Mouse (Mus musculus): ENCODE data around the gene Cblc. TPM values are rescaled to one million over a fixed set of nuclear protein-coding genes. Genes with fewer than 3 reads are reported as not detected.

The Cblc gene
- polyA plus RNA-seq (2016; fragmentation: Nextera tagmentation; extraction: Ambion mirVana): 4.4 and 4.8 TPM in 2 replicates

DNA sequence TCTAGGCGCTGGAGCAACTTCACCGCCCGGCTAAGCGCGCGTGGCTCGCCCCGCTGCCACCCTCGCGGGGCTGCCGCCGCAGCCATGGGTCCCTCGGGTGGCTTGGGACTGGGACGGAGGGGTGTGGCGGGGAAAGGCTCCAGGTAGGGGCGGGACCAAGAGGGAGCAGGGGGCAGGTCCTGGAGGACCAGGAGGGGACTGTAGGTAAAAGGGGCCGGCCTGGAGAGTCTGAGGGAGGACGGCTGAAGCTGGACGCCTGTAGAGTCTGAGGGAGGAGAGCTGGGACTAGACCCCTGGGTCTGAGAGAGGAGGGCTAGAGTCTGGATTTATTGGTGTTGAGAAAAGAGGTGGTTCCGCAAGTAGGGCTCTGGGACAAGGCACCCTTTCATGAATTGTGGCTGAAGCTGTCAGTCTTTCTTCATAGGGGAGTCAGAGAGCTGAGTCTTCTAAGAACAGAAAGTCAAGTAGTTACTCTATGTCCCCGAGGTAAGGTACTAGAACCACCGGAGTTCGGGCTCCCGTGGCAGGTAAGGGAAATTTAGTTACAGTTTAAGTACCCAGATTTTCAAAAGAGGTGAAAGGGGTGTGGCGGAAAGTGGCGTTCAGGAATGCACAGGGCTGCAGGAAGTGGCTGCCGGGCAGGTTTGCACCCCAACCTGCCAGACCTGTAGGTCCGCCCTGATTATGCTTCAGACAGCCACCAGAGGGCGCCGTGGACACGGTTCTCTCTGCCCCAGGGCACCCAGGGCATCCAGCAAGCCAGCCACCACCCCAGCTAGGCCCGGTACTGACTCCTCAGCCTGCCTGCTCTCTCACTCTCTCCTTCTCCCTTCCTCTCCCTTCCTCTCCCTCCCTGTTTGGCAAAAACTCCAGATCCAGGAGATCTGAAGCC, at the start of gene Cblc:
Cblc (minus strand) TSS at position 113 of the 892 bp plus-strand sequence.
- no peak within 1 kb of the TSS for H3K9ac ChIP-seq
- H3K36me3 ChIP-seq: no peaks in the 10 kb centered on the region
- peak within 1 kb of the TSS; percentile 39 for H3K4me2 ChIP-seq (replicated peaks)
- H3K4me1 ChIP-seq: no peaks in the 10 kb centered on the region
- WGBS: 2% methylated on average over 32 of the region's 32 CpGs
- H3K27me3 ChIP-seq: peaks cover 27% of the 10 kb centered on the region
- H3K27ac ChIP-seq: 0 out of 2 replicates have a peak within 1 kb of the TSS, but pooled peaks have one; percentile 2
- peak within 1 kb of the TSS; percentile 20; the same call in 1 of the 2 replicates for H3K4me3 ChIP-seq
- peak; percentile 61; the same call in 1 of the 2 replicates for ATAC-seq (ENCODE audit: insufficient number of reproducible peaks, insufficient read depth, low FRiP score, low TSS enrichment)
- H3K9me3 ChIP-seq: no peaks in the 10 kb centered on the region

DNA sequence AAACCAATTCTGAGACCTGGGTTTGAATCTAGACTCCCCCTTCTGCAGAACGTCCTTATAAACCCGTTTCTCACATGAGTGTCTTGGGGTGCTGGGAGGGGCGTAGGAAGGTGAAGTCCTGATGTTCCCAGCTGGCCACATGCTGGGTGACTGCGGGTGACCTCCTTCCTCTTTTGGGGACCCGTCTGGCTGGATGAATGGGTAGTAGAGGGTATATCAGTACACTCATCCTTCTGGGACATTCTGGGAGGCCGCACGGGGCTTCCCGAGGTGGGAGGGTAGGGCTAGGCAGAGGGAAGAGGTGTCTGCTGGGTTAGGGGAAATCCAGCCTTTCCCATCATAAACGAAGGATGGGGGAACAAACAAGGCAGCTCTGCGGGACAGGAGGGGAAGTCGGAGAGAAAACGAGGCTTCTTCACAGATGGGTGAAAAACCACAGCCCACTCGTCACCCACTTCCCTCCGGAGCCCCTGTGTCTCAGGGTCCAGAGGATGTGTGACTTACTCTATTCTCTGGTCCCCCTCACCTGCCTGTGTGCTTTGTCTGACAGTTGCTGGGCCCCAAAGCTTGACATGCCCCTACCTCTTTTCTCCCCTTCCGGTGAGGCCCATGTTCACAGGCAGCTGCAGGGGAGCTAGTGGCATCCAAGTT, 48.0 kb upstream of the Cblc start:
- Histone ChIP-seq H3K9me3 (no peaks in the 10 kb centered on the region), H3K9ac (no peak overlapping the region), H3K36me3 (no peaks in the 10 kb centered on the region), H3K27me3 (peaks cover 49% of the 10 kb centered on the region), H3K27ac (no peak overlapping the region), H3K4me1 (peaks cover 5% of the 10 kb centered on the region; the same call in 1 of the 2 replicates), H3K4me3 (no peak overlapping the region), H3K4me2 (replicated peaks) (no peak overlapping the region)
- ATAC-seq (ENCODE audit: insufficient number of reproducible peaks, insufficient read depth, low FRiP score, low TSS enrichment): no peak
- 68% methylated on average over 15 of the region's 15 CpGs for WGBS

DNA sequence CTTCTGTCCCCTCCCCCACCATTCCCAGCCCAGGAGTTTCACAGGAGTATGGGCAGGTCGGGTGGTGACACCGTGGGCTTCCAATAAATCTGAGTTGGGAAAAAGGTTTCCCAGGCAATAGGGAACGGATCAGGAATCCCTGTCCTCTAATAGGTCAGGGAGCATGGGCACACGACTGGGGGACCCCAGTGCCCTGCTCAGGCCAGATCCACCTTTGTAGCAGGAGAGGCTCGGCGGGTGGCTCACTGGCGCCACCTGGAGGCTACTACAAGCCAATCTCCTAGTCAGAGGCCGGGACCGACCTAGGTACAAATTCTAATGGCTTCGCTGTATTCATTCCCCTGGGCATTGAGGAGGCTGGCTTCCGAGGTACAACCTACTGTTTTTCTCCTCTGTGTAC, 47.0 kb upstream of the Cblc start:
- H3K4me1 ChIP-seq: peaks cover 5% of the 10 kb centered on the region; the same call in 1 of the 2 replicates

DNA sequence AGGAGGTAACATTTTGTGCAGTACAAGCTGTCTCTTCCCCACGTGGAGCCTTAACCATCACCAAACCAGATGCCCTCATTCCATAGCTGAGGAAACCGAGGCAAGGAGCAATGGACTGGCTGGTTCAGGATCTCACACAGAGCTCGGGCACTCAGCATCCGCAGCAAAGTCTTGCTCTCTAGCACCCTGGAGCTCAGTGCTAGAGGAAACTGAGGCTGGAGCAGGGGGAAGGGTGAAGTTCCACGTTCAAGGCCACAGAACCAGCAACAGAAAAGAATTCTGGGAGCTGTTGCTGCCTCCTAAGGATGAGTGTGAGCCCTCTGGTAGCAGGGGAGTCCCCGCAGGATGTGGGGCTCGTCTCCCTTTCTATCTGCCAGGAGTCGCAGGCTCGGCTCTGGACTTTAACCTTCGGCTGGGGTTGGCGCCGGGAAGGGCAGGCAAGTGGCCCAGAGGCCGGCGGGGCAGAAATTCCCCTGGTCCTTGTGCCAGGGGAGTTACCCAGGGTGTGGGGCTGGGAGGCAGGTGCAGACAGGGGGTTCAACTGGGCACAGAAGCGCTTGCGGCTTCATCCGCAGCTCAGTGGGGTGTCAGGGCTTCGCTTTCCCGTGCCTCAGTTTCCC, 46.4 kb upstream of the Cblc start:
- Histone ChIP-seq H3K27me3 (peaks cover 42% of the 10 kb centered on the region), H3K9ac (no peak overlapping the region), H3K36me3 (no peaks in the 10 kb centered on the region), H3K9me3 (no peaks in the 10 kb centered on the region), H3K4me1 (peaks cover 5% of the 10 kb centered on the region; the same call in 1 of the 2 replicates), H3K4me2 (replicated peaks) (no peak overlapping the region), H3K4me3 (no peak overlapping the region), H3K27ac (no peak overlapping the region)
- ATAC-seq (ENCODE audit: insufficient number of reproducible peaks, insufficient read depth, low FRiP score, low TSS enrichment): no peak
- WGBS: 25% methylated on average over 19 of the region's 19 CpGs

More for the DNA sequence above, 47.0 kb upstream of the Cblc start:
- 0 out of 2 replicates have a peak, but pooled peaks have one; percentile 30 for ATAC-seq (ENCODE audit: insufficient number of reproducible peaks, insufficient read depth, low FRiP score, low TSS enrichment)
- H3K4me3 ChIP-seq: no peak overlapping the region
- no peaks in the 10 kb centered on the region for H3K9me3 ChIP-seq
- WGBS: 4% methylated on average over 11 of the region's 11 CpGs
- H3K36me3 ChIP-seq: no peaks in the 10 kb centered on the region
- no peak overlapping the region for H3K9ac ChIP-seq
- no peak overlapping the region for H3K27ac ChIP-seq
- H3K27me3 ChIP-seq: peaks cover 45% of the 10 kb centered on the region
- no peak overlapping the region for H3K4me2 ChIP-seq (replicated peaks)

DNA sequence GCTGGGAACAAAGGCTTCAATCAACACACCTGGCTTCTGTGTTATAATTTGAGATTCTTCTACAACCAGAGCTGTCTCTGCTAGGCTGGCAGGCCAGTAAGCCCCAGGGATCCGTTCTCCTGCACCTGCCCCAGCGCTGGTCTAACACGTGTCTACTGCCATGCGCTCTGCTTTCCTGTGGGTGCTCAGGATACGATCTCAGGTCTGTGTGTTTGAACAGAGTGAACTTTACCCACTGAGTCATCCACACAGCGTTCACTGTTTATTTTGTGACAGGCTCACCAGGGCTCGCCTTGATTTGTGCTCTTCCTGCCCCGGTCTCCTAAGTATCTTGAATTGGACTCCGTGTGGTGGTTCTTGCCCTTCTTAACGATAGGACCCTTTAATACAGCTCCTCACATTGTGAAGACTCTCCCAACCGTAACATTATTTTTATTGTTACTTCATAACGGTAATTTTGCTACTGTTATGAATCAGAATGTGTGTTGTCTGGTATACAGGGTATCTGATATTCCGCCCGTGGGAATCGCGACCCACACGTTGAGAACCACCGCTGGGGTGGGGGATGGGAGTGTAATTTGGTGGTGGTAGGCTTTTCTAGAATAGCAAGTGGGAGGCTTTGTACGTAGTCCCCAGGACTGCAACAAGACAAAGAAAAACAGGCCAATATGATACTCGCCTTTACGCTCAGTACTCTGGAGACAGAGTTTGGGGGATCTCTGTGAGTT, 45.2 kb upstream of the Cblc start:
- 84% methylated on average over 21 of the region's 21 CpGs for WGBS
- no peak for ATAC-seq (ENCODE audit: insufficient number of reproducible peaks, insufficient read depth, low FRiP score, low TSS enrichment)

DNA sequence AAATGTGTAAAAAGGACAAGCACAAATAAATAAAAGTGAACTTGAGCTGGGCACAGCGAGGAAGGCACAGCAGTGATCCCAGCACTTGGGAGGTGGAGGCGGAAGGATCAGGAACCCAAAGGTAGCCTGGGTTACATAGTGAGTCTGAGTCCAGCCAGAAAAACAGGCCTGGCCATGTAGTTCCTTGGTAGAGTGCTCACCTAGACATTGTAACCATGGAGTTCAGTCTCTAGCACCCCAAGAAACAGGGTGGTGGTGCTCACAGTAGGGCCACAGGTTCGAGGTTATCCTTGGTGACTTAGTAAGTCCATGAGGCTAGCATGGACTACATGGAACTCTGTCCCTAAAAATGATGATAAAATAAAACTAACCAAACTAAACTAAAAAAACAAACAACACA, 44.3 kb upstream of the Cblc start:
- H3K4me3 ChIP-seq: no peak overlapping the region
- H3K27ac ChIP-seq: no peak overlapping the region
- no peaks in the 10 kb centered on the region for H3K4me1 ChIP-seq
- no peak overlapping the region for H3K9ac ChIP-seq
- H3K27me3 ChIP-seq: peaks cover 28% of the 10 kb centered on the region
- H3K4me2 ChIP-seq (replicated peaks): no peak overlapping the region
- ATAC-seq (ENCODE audit: insufficient number of reproducible peaks, insufficient read depth, low FRiP score, low TSS enrichment): no peak
- 74% methylated on average over 3 of the region's 3 CpGs for WGBS
- no peaks in the 10 kb centered on the region for H3K36me3 ChIP-seq
- no peaks in the 10 kb centered on the region for H3K9me3 ChIP-seq

More for the DNA sequence above, 45.2 kb upstream of the Cblc start:
- Histone ChIP-seq H3K4me2 (replicated peaks) (no peak overlapping the region), H3K9me3 (no peaks in the 10 kb centered on the region), H3K4me1 (no peaks in the 10 kb centered on the region), H3K9ac (no peak overlapping the region), H3K36me3 (no peaks in the 10 kb centered on the region), H3K4me3 (no peak overlapping the region), H3K27ac (no peak overlapping the region), H3K27me3 (peaks cover 31% of the 10 kb centered on the region)

DNA sequence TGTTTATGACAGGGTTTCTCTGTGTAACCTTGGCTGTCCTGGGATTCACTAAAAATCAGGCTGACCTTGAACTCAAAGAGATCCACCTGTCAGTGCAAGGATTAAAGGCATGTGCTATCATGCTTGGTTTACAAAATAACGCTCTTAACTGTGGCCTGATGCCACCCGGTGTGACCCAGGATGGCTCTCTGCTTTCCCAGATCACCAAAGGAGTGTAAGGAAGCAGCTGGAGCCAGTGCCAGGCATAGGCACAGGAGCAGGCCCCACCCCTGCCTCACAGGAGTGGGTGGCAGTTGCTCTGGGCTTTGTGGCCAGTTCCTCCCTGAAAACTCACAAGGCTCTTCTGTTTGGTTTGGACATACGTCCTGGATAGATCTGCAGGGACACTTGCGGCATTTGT, 43.8 kb upstream of the Cblc start:
- no peaks in the 10 kb centered on the region for H3K9me3 ChIP-seq
- H3K4me2 ChIP-seq (replicated peaks): no peak overlapping the region
- H3K27ac ChIP-seq: no peak overlapping the region
- 83% methylated on average over 4 of the region's 4 CpGs for WGBS
- H3K9ac ChIP-seq: no peak overlapping the region
- H3K36me3 ChIP-seq: no peaks in the 10 kb centered on the region
- no peaks in the 10 kb centered on the region for H3K4me1 ChIP-seq
- no peak for ATAC-seq (ENCODE audit: insufficient number of reproducible peaks, insufficient read depth, low FRiP score, low TSS enrichment)
- peaks cover 28% of the 10 kb centered on the region for H3K27me3 ChIP-seq
- no peak overlapping the region for H3K4me3 ChIP-seq

DNA sequence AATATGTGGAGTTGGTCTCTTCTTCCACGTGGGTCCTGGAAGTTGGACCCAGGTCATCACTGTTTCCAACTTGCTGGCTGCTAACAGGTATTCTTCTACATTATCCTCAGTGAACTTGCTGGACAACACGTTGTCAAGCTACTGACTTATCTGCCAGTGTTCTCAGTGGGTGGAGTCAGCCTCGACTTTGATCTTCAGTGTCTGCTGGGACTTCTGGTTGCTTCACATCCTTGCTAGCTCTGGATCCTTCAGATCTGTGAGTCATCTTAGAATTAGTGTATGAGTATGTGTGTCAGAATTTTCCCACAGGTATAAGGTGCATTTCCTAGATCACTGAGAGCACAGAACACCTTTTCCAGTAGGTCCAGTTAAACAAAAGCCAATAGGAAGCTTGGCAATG, 40.2 kb upstream of the Cblc start:
- H3K4me2 ChIP-seq (replicated peaks): no peak overlapping the region
- no peaks in the 10 kb centered on the region for H3K4me1 ChIP-seq
- H3K9me3 ChIP-seq: no peaks in the 10 kb centered on the region
- no peak overlapping the region for H3K9ac ChIP-seq
- H3K4me3 ChIP-seq: no peak overlapping the region
- H3K27me3 ChIP-seq: 0 out of 2 replicates have a peak, but pooled peaks cover 3% of the 10 kb centered on the region
- WGBS: 64% methylated on average over 3 of the region's 3 CpGs
- H3K36me3 ChIP-seq: no peaks in the 10 kb centered on the region
- no peak overlapping the region for H3K27ac ChIP-seq
- ATAC-seq (ENCODE audit: insufficient number of reproducible peaks, insufficient read depth, low FRiP score, low TSS enrichment): no peak

DNA sequence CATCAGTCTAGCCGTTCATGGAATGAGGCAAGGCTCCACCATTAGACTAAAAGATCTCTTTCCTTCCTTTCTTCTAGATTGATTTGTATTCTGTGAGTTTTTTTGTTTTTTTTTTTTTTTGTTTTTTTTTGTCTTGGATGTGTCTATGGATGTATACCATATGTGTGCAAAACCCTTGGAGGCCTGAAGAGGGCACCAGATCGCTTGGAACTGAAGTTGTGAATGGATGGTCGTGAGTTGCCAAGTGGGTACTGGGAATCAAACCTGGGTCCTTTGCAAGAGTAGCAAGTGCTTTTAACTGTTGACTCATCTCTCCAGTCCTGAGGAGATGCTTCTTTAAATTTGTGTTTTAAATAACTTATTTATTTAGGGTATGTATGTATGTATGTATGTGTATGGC, 37.4 kb upstream of the Cblc start:
- whole genome bisulfite sequencing: 58% methylated on average over 3 of the region's 3 CpGs
- no peak overlapping the region for H3K27ac ChIP-seq
- ATAC-seq (ENCODE audit: insufficient number of reproducible peaks, insufficient read depth, low FRiP score, low TSS enrichment): no peak

DNA sequence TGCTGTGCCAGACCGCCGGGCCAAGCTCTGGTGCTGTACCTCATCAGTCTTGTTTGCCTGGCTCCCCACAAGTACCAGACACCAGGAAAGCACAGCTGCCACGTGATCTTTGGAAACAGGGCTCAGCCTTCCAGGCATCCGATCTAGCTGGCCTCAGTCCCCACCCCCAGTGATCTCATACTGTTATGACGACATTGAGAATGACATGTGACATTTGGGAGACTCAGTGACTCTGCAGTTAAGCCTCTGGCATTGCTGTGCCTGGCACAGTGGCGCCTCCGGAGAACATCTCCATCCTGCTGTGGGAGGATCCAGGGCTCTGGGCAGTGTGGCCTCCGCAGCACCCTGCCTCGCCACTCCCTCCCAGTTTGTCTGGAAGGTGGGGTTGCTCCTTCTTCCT, 35.2 kb upstream of the Cblc start:
- Histone ChIP-seq H3K4me3 (no peak overlapping the region), H3K4me1 (peaks cover 8% of the 10 kb centered on the region; the same call in 1 of the 2 replicates), H3K4me2 (replicated peaks) (no peak overlapping the region), H3K9me3 (no peaks in the 10 kb centered on the region), H3K36me3 (no peaks in the 10 kb centered on the region), H3K27me3 (no peaks in the 10 kb centered on the region), H3K9ac (no peak overlapping the region), H3K27ac (no peak overlapping the region)
- 50% methylated on average over 9 of the region's 9 CpGs for WGBS
- ATAC-seq (ENCODE audit: insufficient number of reproducible peaks, insufficient read depth, low FRiP score, low TSS enrichment): no peak

More for the DNA sequence above, 37.4 kb upstream of the Cblc start:
- H3K27me3 ChIP-seq: no peaks in the 10 kb centered on the region
- no peaks in the 10 kb centered on the region for H3K36me3 ChIP-seq
- no peak overlapping the region for H3K4me3 ChIP-seq
- no peaks in the 10 kb centered on the region for H3K9me3 ChIP-seq
- H3K9ac ChIP-seq: no peak overlapping the region
- H3K4me2 ChIP-seq (replicated peaks): no peak overlapping the region
- H3K4me1 ChIP-seq: peaks cover 6% of the 10 kb centered on the region; the same call in 1 of the 2 replicates

DNA sequence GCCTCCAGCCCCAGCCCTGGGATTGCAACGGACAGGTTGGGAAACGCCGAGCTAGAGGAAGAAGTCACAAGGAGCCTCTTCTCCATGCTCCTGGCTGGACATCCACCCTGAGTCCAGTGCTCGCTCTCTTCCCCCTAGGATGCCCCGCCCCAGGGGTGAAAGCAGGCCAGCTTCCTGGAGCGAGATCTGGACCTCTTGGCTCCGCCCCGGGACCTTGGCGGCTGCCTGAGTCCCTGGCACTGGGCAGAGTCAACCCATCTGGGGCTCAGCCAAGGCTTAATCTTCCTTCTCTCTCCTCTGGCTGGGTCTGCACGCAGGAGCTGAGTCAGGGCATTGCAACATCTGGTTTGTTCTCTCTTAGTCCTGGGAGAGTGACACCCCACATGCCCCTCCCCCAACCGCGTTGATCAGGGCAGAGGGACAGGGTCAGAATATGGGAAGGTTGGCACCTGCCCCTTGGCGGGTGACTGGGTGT, 34.1 kb upstream of the Cblc start:
- no peak overlapping the region for H3K27ac ChIP-seq
- WGBS: 29% methylated on average over 13 of the region's 13 CpGs
- H3K9me3 ChIP-seq: no peaks in the 10 kb centered on the region
- H3K36me3 ChIP-seq: no peaks in the 10 kb centered on the region
- no peak overlapping the region for H3K4me2 ChIP-seq (replicated peaks)
- no peaks in the 10 kb centered on the region for H3K27me3 ChIP-seq
- no peak overlapping the region for H3K4me3 ChIP-seq
- no peak overlapping the region for H3K9ac ChIP-seq
- no peak for ATAC-seq (ENCODE audit: insufficient number of reproducible peaks, insufficient read depth, low FRiP score, low TSS enrichment)
- peaks cover 12% of the 10 kb centered on the region for H3K4me1 ChIP-seq

All from embryonic facial prominence, embryonic 12.5 days (tissue).